Mouse (Mus musculus) embryonic facial prominence, embryonic 15.5 days (tissue): ENCODE results near the gene Tha1. TPM values are rescaled to one million over a fixed set of nuclear protein-coding genes. Genes with fewer than 3 reads are reported as not detected.

Experiments
- ATAC-seq: fragments of 200-750 bp; cut with Nextera tagmentation; 2 replicates; pipeline ENCODE4 v1.8.0; 2017; ENCODE audit warnings: low read depth, moderate TSS enrichment; ENCODE audit not compliant: insufficient number of reproducible peaks, low FRiP score, low TSS enrichment
- H3K27ac ChIP-seq: fragments of 300-500 bp; sonication (generic); replicated peaks from 2 replicates; pipeline ENCODE4 v1.5.1; 2015; ENCODE audit warnings: mild to moderate bottlenecking, inconsistent platforms
- H3K27me3 ChIP-seq: fragments of 300-500 bp; sonication (generic); 2 replicates; pipeline ENCODE4 v1.6.1; 2015; ENCODE audit warnings: inconsistent platforms
- H3K36me3 ChIP-seq: fragments of 300-500 bp; sonication (generic); 2 replicates; pipeline ENCODE4 v1.6.1; 2015; ENCODE audit warnings: mild to moderate bottlenecking, inconsistent platforms
- H3K4me1 ChIP-seq: fragments of 300-500 bp; sonication (generic); 2 replicates; pipeline ENCODE4 v1.6.1; 2015; ENCODE audit warnings: inconsistent platforms
- H3K4me2 ChIP-seq: fragments of 300-500 bp; sonication (generic); replicated peaks from 2 replicates; pipeline ENCODE4 v1.6.1; 2015; ENCODE audit warnings: mild to moderate bottlenecking, inconsistent platforms
- H3K4me3 ChIP-seq: fragments of 300-500 bp; sonication (generic); replicated peaks from 2 replicates; pipeline ENCODE4 v1.5.1; 2015; ENCODE audit warnings: mild to moderate bottlenecking, inconsistent platforms
- H3K9ac ChIP-seq: fragments of 300-500 bp; sonication (generic); 2 replicates; pipeline ENCODE4 v1.6.1; 2015; ENCODE audit warnings: inconsistent platforms
- H3K9me3 ChIP-seq: fragments of 300-500 bp; sonication (generic); replicated peaks from 2 replicates; pipeline ENCODE4 v1.6.1; 2016; ENCODE audit warnings: inconsistent platforms
- WGBS: fragments of 180-500 bp; shearing (Covaris S2); methylation state at CpG from one replicate; pipeline ENCODE4 v1.1.7; 2015; 5-methylcytosine and 5-hydroxymethylcytosine counted together
- polyA plus RNA-seq: library from polyadenylated mRNA; unstranded; fragments of >200 nt; fragmentation: Nextera tagmentation; extraction: Ambion mirVana; gene quantifications from 2 replicates; pipeline ENCODE4 v1.2.1, GENCODE M21; 2015

Tha1 gene
- polyA plus RNA-seq, 1 experiment from 2014 or later = 4.7 TPM

DNA sequence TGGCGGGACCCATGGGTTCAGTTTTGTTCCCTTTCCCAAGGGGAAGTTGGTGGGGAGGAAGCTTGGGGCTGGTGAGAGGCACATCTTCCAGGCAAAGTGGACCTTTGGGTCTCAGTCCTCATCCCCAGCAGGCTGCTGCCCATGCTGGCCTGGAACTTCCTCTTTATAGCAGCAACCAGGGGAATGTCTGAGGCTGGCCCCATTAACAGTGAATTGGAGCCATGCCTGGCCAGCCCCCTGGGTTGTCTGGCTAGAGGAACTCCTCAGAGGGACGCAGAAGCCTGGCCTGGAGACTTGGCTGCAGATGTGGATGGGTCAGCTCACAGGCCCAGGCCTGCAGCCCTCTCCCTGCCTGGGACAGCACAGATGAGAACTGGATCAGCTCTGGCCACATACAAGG lies 8.5 kb downstream of the Tha1 start:
- 59% methylated on average over 2 of the region's 2 CpGs for WGBS
- Histone ChIP-seq H3K27me3 (peaks cover 34% of the 10 kb centered on the region), H3K9me3 (no peaks in the 10 kb centered on the region), H3K27ac (no peak overlapping the region), H3K4me1 (peaks cover 12% of the 10 kb centered on the region), H3K4me3 (no peak overlapping the region), H3K9ac (no peak overlapping the region), H3K4me2 (no peak overlapping the region), H3K36me3 (no peaks in the 10 kb centered on the region)
- ATAC-seq = no peak

DNA sequence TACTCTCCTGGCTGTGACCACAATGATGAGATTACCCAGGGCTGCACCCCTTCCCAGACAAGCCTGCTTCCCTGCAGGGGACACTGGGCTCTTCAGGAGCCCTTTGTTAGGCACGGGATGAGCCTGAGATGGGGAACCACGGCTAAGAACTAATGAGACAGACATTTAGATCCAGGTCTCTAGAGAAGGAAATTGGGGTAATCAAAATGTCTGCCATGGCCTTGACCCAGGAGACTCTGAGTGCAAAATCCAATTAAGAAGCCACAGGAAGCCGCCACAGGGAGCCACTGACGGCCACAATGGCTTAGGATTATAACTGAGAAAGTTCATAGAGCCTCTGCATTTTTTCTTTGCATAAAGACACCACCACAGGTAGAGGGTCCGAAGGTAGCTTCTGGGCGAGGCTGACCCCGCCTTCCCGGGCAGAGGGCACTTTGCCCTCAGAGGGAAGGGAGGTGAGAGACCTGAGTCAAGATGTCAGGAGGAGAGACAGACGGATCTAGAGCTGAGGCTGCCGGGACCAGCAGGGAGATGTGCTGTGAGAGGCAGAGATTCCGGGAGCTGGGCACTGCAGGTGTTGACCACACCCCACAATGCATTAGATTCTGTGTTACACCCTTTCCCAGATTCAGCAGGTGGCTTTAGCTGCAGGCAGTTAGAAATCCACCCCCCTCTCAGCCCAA lies 10.0 kb downstream of the Tha1 start:
- ATAC-seq = no peak
- H3K27ac ChIP-seq = no peak overlapping the region
- H3K4me2 ChIP-seq = no peak overlapping the region
- H3K27me3 ChIP-seq = peaks cover 36% of the 10 kb centered on the region
- H3K9ac ChIP-seq = no peak overlapping the region
- 26% methylated on average over 11 of the region's 11 CpGs for WGBS
- H3K4me1 ChIP-seq = peaks cover 12% of the 10 kb centered on the region
- H3K4me3 ChIP-seq = no peak overlapping the region
- H3K9me3 ChIP-seq = no peaks in the 10 kb centered on the region
- 0 out of 2 replicates have a peak, but pooled peaks cover 1% of the 10 kb centered on the region for H3K36me3 ChIP-seq

GRCm38 (mm10) chr11:117860601-117861000 lies 12.7 kb downstream of the Tha1 start, which contains the start of gene Tmem235:
TSS of gene Tmem235 (plus strand) at chr11:117860752.
- Histone ChIP-seq H3K36me3 (peaks cover 23% of the 10 kb centered on the region), H3K4me2 (peak within 1 kb of the TSS; percentile 28; the same call in 1 of the 2 replicates), H3K27me3 (peaks cover 36% of the 10 kb centered on the region), H3K4me3 (0 out of 2 replicates have a peak within 1 kb of the TSS, but pooled peaks have one; percentile 1), H3K9me3 (no peaks in the 10 kb centered on the region), H3K27ac (no peak within 1 kb of the TSS), H3K4me1 (peaks cover 8% of the 10 kb centered on the region), H3K9ac (no peak within 1 kb of the TSS)
- 4% methylated on average over 23 of the region's 23 CpGs for WGBS
- ATAC-seq = no peak

- Histone ChIP-seq H3K9me3 (no peaks in the 10 kb centered on the region), H3K36me3 (peaks cover 41% of the 10 kb centered on the region), H3K9ac (no peak overlapping the region), H3K4me1 (peaks cover 8% of the 10 kb centered on the region), H3K27ac (no peak overlapping the region), H3K4me3 (no peak overlapping the region), H3K4me2 (no peak overlapping the region), H3K27me3 (peaks cover 31% of the 10 kb centered on the region)
- WGBS = 57% methylated on average over 3 of the region's 3 CpGs
- no peak for ATAC-seq
These were observed 14.9 kb downstream of the Tha1 start for GRCm38 (mm10) chr11:117858392-117858791.

DNA sequence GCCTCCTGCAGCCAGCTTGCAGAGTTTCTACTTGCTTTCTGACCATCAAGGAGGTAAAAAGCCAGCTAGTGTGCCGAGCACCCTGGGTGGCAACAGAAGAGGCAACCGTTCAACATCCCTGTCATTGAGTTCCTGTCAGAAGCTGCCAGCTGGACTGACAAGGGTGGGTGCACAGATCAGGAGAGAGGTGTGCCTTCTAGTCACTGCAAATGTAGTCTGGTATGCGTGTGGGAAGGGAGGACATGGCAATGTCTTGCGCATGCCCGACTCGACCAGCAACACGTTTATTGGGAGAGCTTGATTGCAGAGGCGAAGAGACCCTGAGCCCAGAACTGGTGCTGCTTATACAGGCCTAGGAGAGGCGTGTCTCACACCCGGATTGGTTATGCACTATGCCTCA lies 15.8 kb downstream of the Tha1 start:
- ATAC-seq = no peak
- H3K4me3 ChIP-seq = no peak overlapping the region
- peaks cover 8% of the 10 kb centered on the region for H3K4me1 ChIP-seq
- WGBS = 92% methylated on average over 10 of the region's 10 CpGs
- no peak overlapping the region for H3K9ac ChIP-seq
- H3K27ac ChIP-seq = no peak overlapping the region
- H3K36me3 ChIP-seq = peaks cover 50% of the 10 kb centered on the region
- H3K4me2 ChIP-seq = no peak overlapping the region
- H3K9me3 ChIP-seq = no peaks in the 10 kb centered on the region
- peaks cover 24% of the 10 kb centered on the region for H3K27me3 ChIP-seq

GRCm38 (mm10) chr11:117855975-117856374 lies 17.3 kb downstream of the Tha1 start:
- peaks cover 54% of the 10 kb centered on the region for H3K36me3 ChIP-seq
- 90% methylated on average over 1 of the region's 1 CpGs for WGBS
- no peak overlapping the region for H3K4me3 ChIP-seq
- no peak overlapping the region for H3K4me2 ChIP-seq
- H3K27ac ChIP-seq = no peak overlapping the region
- no peak overlapping the region for H3K9ac ChIP-seq
- peaks cover 8% of the 10 kb centered on the region for H3K4me1 ChIP-seq
- peaks cover 14% of the 10 kb centered on the region for H3K27me3 ChIP-seq
- no peaks in the 10 kb centered on the region for H3K9me3 ChIP-seq
- ATAC-seq = no peak

DNA sequence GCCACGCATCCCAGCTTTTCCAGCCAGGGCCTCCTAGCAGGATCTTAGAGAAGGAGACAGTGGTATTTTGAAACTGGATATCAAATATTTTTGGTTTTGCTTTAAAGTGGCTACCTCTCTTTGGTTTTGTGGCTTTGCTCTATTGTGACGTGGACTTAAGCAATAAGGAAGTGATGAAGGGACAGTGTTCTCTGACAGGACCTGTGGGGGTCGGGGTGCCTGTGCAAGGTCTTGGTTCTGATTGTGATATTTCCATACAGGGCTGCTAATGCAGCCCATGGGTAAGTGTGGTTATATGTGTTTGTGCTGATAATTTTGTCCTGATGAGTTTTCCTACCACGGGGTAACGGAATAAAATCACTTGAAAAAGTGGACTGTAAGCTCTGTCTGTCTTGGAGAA lies 17.9 kb downstream of the Tha1 start:
- H3K9ac ChIP-seq = no peak overlapping the region
- H3K36me3 ChIP-seq = peaks cover 54% of the 10 kb centered on the region
- WGBS = 83% methylated on average over 5 of the region's 5 CpGs
- no peak overlapping the region for H3K4me2 ChIP-seq
- H3K9me3 ChIP-seq = no peaks in the 10 kb centered on the region
- H3K27me3 ChIP-seq = peaks cover 8% of the 10 kb centered on the region
- no peak overlapping the region for H3K27ac ChIP-seq
- no peak for ATAC-seq
- no peak overlapping the region for H3K4me3 ChIP-seq
- peaks cover 6% of the 10 kb centered on the region for H3K4me1 ChIP-seq

- Histone ChIP-seq H3K36me3 (peaks cover 54% of the 10 kb centered on the region), H3K9ac (no peak overlapping the region), H3K9me3 (no peaks in the 10 kb centered on the region), H3K27me3 (no peaks in the 10 kb centered on the region), H3K4me2 (no peak overlapping the region), H3K4me1 (peaks cover 13% of the 10 kb centered on the region), H3K4me3 (no peak overlapping the region), H3K27ac (no peak overlapping the region)
- 79% methylated on average over 9 of the region's 9 CpGs for WGBS
- no peak for ATAC-seq
These were observed 19.0 kb downstream of the Tha1 start for GRCm38 (mm10) chr11:117854241-117854640.

GRCm38 (mm10) chr11:117852875-117853274 lies 20.4 kb downstream of the Tha1 start:
- H3K36me3 ChIP-seq = peaks cover 50% of the 10 kb centered on the region
- no peak overlapping the region for H3K4me3 ChIP-seq
- no peaks in the 10 kb centered on the region for H3K27me3 ChIP-seq
- H3K9ac ChIP-seq = no peak overlapping the region
- no peaks in the 10 kb centered on the region for H3K9me3 ChIP-seq
- no peak overlapping the region for H3K27ac ChIP-seq
- 87% methylated on average over 3 of the region's 3 CpGs for WGBS
- no peak overlapping the region for H3K4me2 ChIP-seq
- peaks cover 21% of the 10 kb centered on the region for H3K4me1 ChIP-seq
- ATAC-seq = no peak

- Histone ChIP-seq H3K9me3 (no peaks in the 10 kb centered on the region), H3K4me2 (peak within 1 kb of the TSS; percentile 91), H3K27ac (peak within 1 kb of the TSS; percentile 98), H3K4me1 (peaks cover 31% of the 10 kb centered on the region), H3K4me3 (peak within 1 kb of the TSS; percentile 74), H3K36me3 (peaks cover 21% of the 10 kb centered on the region), H3K27me3 (no peaks in the 10 kb centered on the region), H3K9ac (peak within 1 kb of the TSS; percentile 79)
- WGBS = under 1% methylated on average over 51 of the region's 51 CpGs
- peak; percentile 94 for ATAC-seq
These were observed 24.2 kb downstream of the Tha1 start, which contains the start of gene Birc5 for GRCm38 (mm10) chr11:117848985-117849671. TSS of gene Birc5 (plus strand) at chr11:117849251.

DNA sequence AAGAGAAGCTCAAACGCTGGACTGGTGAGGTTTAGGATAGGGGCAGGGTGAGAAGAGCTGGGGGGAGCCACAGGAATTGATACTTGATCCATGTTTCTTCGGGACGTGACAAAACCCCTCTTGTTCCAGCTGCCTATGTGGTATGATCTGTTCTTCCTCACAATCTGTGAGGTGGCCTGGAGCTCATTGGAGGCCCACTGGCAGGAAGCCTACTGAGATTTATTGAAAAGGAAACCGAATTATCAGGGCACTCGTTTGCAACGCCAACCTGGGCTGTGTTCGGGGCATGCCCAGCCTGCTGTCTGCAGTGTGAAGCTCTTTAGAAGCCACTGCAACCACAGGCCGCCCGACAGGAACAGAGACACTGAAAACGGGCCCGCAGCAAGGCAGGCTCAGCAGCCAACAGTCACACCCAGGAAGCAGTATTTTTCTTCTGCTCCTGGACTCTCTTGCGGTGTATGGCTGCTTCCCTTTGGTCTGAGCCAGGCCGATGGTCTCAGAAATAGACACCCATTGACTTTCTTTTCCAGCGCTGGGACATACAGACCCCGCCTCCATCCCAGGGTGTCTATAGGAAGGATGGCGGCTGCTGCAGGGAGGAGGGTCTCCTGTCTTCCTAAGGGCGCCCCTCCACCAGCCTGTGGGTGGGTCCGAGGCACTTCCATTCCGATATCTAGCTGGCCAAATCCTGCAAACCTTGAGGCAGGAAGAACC lies 24.9 kb downstream of the Tha1 start:
- H3K27me3 ChIP-seq = no peaks in the 10 kb centered on the region
- H3K4me1 ChIP-seq = peaks cover 31% of the 10 kb centered on the region
- peak overlapping the region; percentile 91 for H3K4me2 ChIP-seq
- H3K9me3 ChIP-seq = no peaks in the 10 kb centered on the region
- peaks cover 14% of the 10 kb centered on the region for H3K36me3 ChIP-seq
- 2% methylated on average over 19 of the region's 19 CpGs for WGBS
- H3K9ac ChIP-seq = peak overlapping the region; percentile 79
- H3K27ac ChIP-seq = peak overlapping the region; percentile 98
- peak; percentile 79 for ATAC-seq
- peak overlapping the region; percentile 74 for H3K4me3 ChIP-seq
